Mouse (Mus musculus) liver, postnatal 0 days (tissue): ENCODE data around the gene Acaca. TPM values are rescaled to one million over a fixed set of nuclear protein-coding genes. Genes with fewer than 3 reads are reported as not detected.

ENCODE experiments used
- ATAC-seq: fragments of 200-750 bp; cut with Nextera tagmentation; 2 replicates; pipeline ENCODE4 v1.8.0; 2017; ENCODE audit warnings: mild to moderate bottlenecking, moderate library complexity
- DNase-seq: peaks from one replicate; pipeline ENCODE4 v3.0.0-alpha.2; 2016
- H3K27ac ChIP-seq: fragments of 300-500 bp; sonication (generic); 2 replicates; pipeline ENCODE4 v1.5.1; 2014; ENCODE audit warnings: antibody characterized with exemption, moderate library complexity, mild to moderate bottlenecking, low read depth
- H3K27me3 ChIP-seq: fragments of 300-500 bp; sonication (generic); 2 replicates; pipeline ENCODE4 v1.6.1; 2014; ENCODE audit warnings: low read length, control low read depth, mixed read lengths; ENCODE audit not compliant: insufficient read depth
- H3K36me3 ChIP-seq: fragments of 300-500 bp; sonication (generic); replicated peaks from 2 replicates; pipeline ENCODE4 v1.6.1; 2014; ENCODE audit warnings: mild to moderate bottlenecking, control low read depth, low read length, moderate library complexity, mixed read lengths; ENCODE audit not compliant: insufficient read depth
- H3K4me1 ChIP-seq: fragments of 300-500 bp; sonication (generic); 2 replicates; pipeline ENCODE4 v1.6.1; 2014; ENCODE audit warnings: antibody characterized with exemption, mild to moderate bottlenecking, control low read depth; ENCODE audit not compliant: insufficient read depth
- H3K4me2 ChIP-seq: fragments of 300-500 bp; sonication (generic); 2 replicates; pipeline ENCODE4 v1.6.1; 2014; ENCODE audit warnings: low read depth, mild to moderate bottlenecking, low read length, moderate library complexity, mixed read lengths
- H3K4me3 ChIP-seq: fragments of 300-500 bp; sonication (generic); 2 replicates; pipeline ENCODE4 v1.5.1; 2014; ENCODE audit warnings: low read depth, low read length
- H3K9ac ChIP-seq: fragments of 300-500 bp; sonication (generic); replicated peaks from 2 replicates; pipeline ENCODE4 v1.6.1; 2014; ENCODE audit warnings: mild to moderate bottlenecking, moderate library complexity
- H3K9me3 ChIP-seq: fragments of 300-500 bp; sonication (generic); 2 replicates; pipeline ENCODE4 v1.6.1; 2016; ENCODE audit warnings: mild to moderate bottlenecking, control low read depth, low read length, mixed read lengths
- CTCF ChIP-seq: sonication (generic); IDR thresholded peaks from 2 replicates; pipeline ENCODE4 v1.5.1; 2016; ENCODE audit warnings: antibody characterized with exemption, low read depth
- EP300 ChIP-seq: IDR thresholded peaks from 2 replicates; pipeline ENCODE4 v1.6.1; 2016; ENCODE audit warnings: antibody characterized with exemption, low read depth, mild to moderate bottlenecking
- WGBS: fragments of 180-500 bp; shearing (Covaris S2); extraction: QIAGEN DNeasy Blood & Tissue Kit; methylation state at CpG from one replicate; pipeline ENCODE4 v1.1.7; 2014; ENCODE audit not compliant: insufficient replicate concordance; 5-methylcytosine and 5-hydroxymethylcytosine counted together
- polyA plus RNA-seq: library from polyadenylated mRNA; unstranded; fragments of >200 nt; fragmentation: Nextera tagmentation; extraction: Ambion mirVana; gene quantifications from 2 replicates; pipeline ENCODE4 v1.2.1, GENCODE M21; 2015

The Acaca gene
- polyA plus RNA-seq, 1 experiment from 2014 or later: 2.0 TPM

GRCm38 (mm10) chr11:84097251-84097998 is 32.0 kb upstream of the Acaca start:
- WGBS: 74% methylated on average over 5 of the region's 5 CpGs
- Histone ChIP-seq H3K4me3 (no peak overlapping the region), H3K9me3 (no peaks in the 10 kb centered on the region), H3K4me1 (no peaks in the 10 kb centered on the region), H3K36me3 (peaks cover 15% of the 10 kb centered on the region), H3K27ac (no peak overlapping the region), H3K27me3 (no peaks in the 10 kb centered on the region), H3K4me2 (no peak overlapping the region), H3K9ac (no peak overlapping the region)
- DNase-seq (no peak), ATAC-seq (no peak)
- TF ChIP-seq CTCF: no peak

GRCm38 (mm10) chr11:84101182-84101581 is 28.3 kb upstream of the Acaca start:
- H3K36me3 ChIP-seq: peaks cover 31% of the 10 kb centered on the region
- ATAC-seq (no peak), DNase-seq (no peak)

GRCm38 (mm10) chr11:84104036-84104435 is 25.4 kb upstream of the Acaca start:
- ATAC-seq (no peak), DNase-seq (no peak)
- TF ChIP-seq EP300 (no peak), CTCF (no peak)
- H3K4me2 ChIP-seq: no peak overlapping the region
- H3K36me3 ChIP-seq: peaks cover 28% of the 10 kb centered on the region
- H3K4me1 ChIP-seq: no peaks in the 10 kb centered on the region
- no peak overlapping the region for H3K9ac ChIP-seq
- WGBS: 89% methylated on average over 6 of the region's 6 CpGs
- H3K4me3 ChIP-seq: no peak overlapping the region
- H3K27me3 ChIP-seq: no peaks in the 10 kb centered on the region
- no peaks in the 10 kb centered on the region for H3K9me3 ChIP-seq
- no peak overlapping the region for H3K27ac ChIP-seq

More at GRCm38 (mm10) chr11:84101182-84101581, 28.3 kb upstream of the Acaca start:
- no peak overlapping the region for H3K4me2 ChIP-seq
- no peaks in the 10 kb centered on the region for H3K27me3 ChIP-seq
- H3K4me3 ChIP-seq: no peak overlapping the region
- no peak overlapping the region for H3K9ac ChIP-seq
- no peaks in the 10 kb centered on the region for H3K4me1 ChIP-seq
- no peak overlapping the region for H3K27ac ChIP-seq
- H3K9me3 ChIP-seq: no peaks in the 10 kb centered on the region
- TF ChIP-seq EP300 (no peak), CTCF (no peak)

- no peak for DNase-seq
- Histone ChIP-seq H3K4me2 (no peak overlapping the region), H3K27ac (no peak overlapping the region), H3K9ac (no peak overlapping the region), H3K4me1 (no peaks in the 10 kb centered on the region), H3K27me3 (no peaks in the 10 kb centered on the region), H3K4me3 (no peak overlapping the region), H3K9me3 (no peaks in the 10 kb centered on the region), H3K36me3 (peaks cover 24% of the 10 kb centered on the region)
- WGBS: 57% methylated on average over 2 of the region's 2 CpGs
- no peak for ATAC-seq
- TF ChIP-seq CTCF: no peak
- TF ChIP-seq EP300: no peak
Observed at GRCm38 (mm10) chr11:84107137-84107536, 22.3 kb upstream of the Acaca start.

GRCm38 (mm10) chr11:84113623-84114022 is 15.8 kb upstream of the Acaca start:
- WGBS: 87% methylated on average over 5 of the region's 5 CpGs
- Histone ChIP-seq H3K4me3 (no peak overlapping the region), H3K9me3 (no peaks in the 10 kb centered on the region), H3K27ac (no peak overlapping the region), H3K9ac (no peak overlapping the region), H3K4me1 (no peaks in the 10 kb centered on the region), H3K36me3 (peaks cover 19% of the 10 kb centered on the region), H3K4me2 (no peak overlapping the region), H3K27me3 (no peaks in the 10 kb centered on the region)
- no peak for TF ChIP-seq EP300
- no peak for TF ChIP-seq CTCF
- no peak for ATAC-seq
- DNase-seq: no peak

- 85% methylated on average over 9 of the region's 9 CpGs for WGBS
- H3K4me2 ChIP-seq: no peak overlapping the region
- DNase-seq (no peak), ATAC-seq (no peak)
- TF ChIP-seq EP300: no peak
- TF ChIP-seq CTCF: no peak
- H3K27me3 ChIP-seq: no peaks in the 10 kb centered on the region
- H3K4me1 ChIP-seq: no peaks in the 10 kb centered on the region; the same call in 1 of the 2 replicates
- H3K9me3 ChIP-seq: no peaks in the 10 kb centered on the region
- H3K9ac ChIP-seq: no peak overlapping the region
- H3K4me3 ChIP-seq: no peak overlapping the region
- H3K27ac ChIP-seq: no peak overlapping the region
- H3K36me3 ChIP-seq: peaks cover 25% of the 10 kb centered on the region
Observed at GRCm38 (mm10) chr11:84115646-84116045, 13.8 kb upstream of the Acaca start.

- Histone ChIP-seq H3K27me3 (no peaks in the 10 kb centered on the region), H3K9ac (no peak overlapping the region), H3K4me2 (no peak overlapping the region), H3K36me3 (peaks cover 25% of the 10 kb centered on the region), H3K9me3 (no peaks in the 10 kb centered on the region), H3K27ac (no peak overlapping the region), H3K4me1 (no peaks in the 10 kb centered on the region; the same call in 1 of the 2 replicates), H3K4me3 (no peak overlapping the region)
- TF ChIP-seq EP300: no peak
- peak; percentile 45 for TF ChIP-seq CTCF
- ATAC-seq (no peak), DNase-seq (no peak)
- 68% methylated on average over 2 of the region's 2 CpGs for WGBS
Observed at GRCm38 (mm10) chr11:84116221-84116620, 13.3 kb upstream of the Acaca start.
